Mouse (Mus musculus) cerebellum, postnatal 14 days (tissue): ENCODE results near the gene Bbs9.
A peak's percentile ranks its signal among the peaks of the same experiment; 100 is the strongest.
"Not testable (repeated sequence)": the region's sequence is repeated elsewhere in the genome, so short reads cannot be mapped to it uniquely, and the experiment has no call there.

Experiments
- DNase-seq, 2 experiments: peaks; one replicate each; pipeline ENCODE4 v3.0.0; 2021; ENCODE audit warnings: mixed read lengths in 2 of 2

The Bbs9 gene

DNA sequence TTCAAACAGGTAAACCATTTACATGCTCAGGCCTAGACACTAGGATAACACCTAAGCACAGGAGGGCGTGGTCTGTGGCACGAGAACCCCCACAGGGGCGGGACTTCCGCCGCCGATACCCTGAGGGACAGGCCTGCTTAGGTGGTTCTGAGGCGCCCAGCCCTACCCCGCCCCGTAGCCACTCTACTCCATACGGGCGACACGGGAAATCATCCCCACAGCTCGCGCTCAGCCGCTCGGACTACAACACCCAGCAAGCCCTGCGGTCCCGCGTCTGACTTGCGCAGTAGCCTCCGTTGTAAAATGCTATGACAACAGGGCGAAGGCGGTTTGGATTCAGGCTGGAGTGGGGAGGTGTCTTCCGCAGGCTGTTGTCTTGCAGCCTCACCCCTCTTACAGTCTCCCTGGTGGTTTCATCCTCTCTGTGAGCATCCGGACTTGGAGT lies at the start of gene Bbs9:
TSS of gene Bbs9 (plus strand) at position 292 of the 445 bp plus-strand sequence.
- DNase-seq, result peak; percentile 94 to 96

GRCm38 (mm10) chr9:22428028-22428665 lies 47.4 kb upstream of the Bbs9 start:
- DNase-seq, result no peak

DNA sequence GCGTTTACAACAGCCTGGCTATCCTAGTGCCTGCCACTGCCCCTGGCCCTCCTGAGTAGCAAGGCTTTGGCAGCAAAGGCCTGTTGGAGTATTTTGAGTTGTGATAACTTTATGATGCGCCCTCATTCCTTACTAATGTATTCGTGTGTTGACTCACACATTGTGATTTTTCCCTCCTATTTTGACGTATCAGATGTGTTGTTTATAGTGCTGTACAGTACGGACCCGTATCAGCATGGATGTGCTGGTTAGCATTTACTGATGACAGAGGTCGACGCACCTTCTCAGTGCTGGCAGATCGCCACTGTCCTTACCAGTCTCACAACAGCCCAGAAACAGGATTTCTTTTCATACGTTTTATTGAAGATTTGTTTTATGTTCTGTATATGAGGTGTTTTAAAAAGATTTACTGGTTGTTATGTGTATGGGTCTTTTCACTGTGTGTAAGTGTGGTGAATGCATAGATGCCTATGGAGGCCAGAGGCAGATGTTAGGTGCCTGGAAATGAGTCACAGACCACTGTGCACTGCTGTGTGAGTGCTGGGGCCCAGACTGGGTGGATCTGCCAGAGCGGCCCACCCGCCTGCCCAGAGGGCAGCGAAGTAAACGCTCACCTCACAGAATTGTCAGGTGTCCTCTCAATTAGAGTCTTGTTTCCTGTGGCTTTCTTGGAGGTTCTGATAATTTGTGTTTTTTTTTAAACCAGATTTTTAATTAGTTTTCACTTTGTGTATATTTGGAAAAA lies 46.7 kb upstream of the Bbs9 start:
- no peak for DNase-seq

DNA sequence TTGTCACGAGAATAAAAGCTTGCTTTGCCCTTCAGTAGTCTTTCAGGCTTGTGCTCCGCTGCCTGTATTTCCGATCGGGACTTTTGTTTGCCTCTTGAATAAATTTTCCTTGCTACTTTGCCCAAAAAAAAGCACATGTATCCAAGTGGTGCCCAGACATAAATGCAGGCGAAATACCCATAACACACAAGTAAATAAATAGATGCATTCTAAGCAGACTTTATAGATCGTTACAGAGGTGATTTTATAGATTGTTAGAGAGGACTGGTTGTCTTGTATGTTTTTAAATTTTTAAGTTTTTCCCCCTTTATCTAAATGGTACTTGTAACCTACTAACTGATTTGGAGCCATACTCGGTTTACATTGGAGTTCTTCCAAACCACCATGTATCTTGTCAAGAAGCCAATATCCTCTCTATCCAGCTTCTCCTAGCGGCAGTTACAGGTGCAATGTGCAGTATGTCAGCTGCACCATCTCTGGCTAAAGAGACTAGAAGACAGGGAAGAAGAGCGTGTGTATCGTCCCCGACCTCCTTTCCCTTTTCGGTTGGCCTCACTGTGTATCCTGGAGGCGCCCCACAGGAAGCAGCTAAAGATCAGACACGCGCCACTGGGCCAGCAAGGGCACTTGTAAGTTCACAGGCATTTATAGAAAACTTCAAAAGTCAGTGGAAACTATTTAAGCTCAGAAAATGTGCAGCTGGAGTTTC lies 45.8 kb upstream of the Bbs9 start:
- peak; percentile 22 to 66 for DNase-seq

GRCm38 (mm10) chr9:22430315-22430840 lies 45.1 kb upstream of the Bbs9 start:
- DNase-seq, result no peak

DNA sequence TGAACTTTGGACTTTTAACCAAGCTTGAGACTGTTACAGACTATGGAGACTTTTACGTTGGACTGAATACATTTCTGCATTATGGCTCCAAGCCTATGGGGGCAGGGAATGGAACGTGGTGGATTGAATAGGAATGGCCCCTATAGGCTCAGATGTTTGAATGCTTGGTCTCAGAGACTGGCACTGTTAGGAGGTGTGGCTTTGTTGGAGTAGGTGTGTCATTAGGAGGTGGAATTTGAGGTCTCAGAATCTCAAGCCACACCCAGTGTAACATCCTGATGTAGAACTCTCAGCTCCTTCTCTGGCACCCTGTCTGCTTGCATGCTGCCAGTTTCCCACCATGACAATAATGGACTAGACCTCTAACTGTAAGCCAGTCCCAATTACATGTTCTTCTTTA lies 42.3 kb upstream of the Bbs9 start:
- DNase-seq, result no peak

DNA sequence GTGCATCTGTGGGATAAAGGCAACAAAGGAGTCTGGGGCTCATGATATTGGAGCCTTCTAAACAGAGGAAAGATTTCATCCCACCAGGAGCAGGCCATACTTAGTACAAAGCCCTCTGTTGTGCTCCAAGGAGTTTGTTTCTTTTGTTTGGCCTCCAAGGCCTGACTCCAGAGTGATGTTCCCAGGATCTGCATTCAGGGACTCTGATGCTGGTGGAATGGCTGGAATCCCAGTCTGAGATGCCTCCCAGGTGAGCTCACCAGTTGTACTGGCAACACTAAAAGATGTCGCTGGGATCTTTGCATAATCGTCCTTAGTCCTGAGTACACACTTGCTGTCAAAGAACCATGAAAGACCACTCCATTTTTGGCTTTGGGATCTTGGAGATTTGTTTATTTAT lies 41.4 kb upstream of the Bbs9 start:
- DNase-seq, result no peak

DNA sequence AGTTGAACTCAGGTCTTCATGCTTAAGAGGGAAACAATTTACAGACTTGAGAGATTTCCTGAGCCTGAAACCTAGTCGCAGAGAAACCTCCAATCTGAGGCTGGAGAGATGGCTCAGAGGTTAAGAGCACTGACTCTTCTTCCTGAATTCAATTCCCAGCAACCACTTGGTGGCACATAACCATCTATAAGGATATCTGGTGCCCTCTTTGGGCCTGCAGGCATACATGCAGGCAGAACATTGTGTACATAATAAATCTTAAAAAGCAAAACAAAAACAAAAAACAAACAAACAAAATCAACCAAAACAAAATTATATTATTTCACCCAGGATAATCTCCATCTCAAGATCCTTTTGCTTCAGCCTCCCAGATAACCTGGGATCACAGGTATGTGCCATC lies 36.7 kb upstream of the Bbs9 start:
- no peak for DNase-seq

GRCm38 (mm10) chr9:22443157-22443556 lies 32.4 kb upstream of the Bbs9 start:
- no peak for DNase-seq

DNA sequence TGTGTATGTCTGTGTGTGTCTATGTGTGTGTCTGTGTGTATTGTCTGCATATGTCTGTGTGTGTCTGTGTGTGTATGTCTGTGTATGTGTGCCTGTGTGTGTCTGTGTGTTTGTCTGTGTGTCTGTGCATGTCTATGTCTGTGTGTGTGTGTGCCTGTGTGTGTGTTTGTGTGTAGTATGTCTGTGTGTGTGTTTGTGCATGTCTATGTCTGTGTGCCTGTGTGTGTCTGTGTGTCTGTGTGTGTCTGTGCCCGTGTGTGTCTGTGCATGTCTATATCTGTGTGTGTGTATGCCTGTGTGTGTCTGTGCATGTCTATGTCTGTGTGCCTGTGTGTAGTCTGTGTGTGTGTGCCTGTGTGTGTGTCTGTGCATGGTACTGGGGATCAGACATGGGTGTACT lies 30.4 kb upstream of the Bbs9 start:
- no peak for DNase-seq

GRCm38 (mm10) chr9:22447213-22447612 lies 28.3 kb upstream of the Bbs9 start:
- DNase-seq, result no peak

DNA sequence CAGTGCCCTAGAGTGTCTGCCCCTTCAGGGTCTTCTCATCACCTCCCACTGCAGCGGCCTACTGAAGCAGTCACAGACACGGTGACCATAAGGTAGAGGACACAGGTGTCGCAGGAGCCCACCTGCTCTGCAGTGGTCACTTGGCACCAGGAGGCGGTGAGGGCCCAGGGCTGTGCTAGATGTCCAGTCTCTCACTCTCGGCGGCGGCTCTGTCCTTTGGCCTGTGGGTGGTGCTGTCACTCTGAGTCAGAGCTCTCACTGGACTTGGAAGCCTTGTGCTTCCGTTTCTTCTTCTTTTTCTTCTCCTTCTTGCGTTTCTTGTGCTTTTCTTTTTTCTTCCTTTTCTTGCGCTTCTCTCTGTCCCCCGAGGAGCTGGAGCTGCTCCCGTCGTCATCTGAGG lies 27.1 kb upstream of the Bbs9 start:
- peak in 1 of 2 experiments; percentile 51 for DNase-seq

DNA sequence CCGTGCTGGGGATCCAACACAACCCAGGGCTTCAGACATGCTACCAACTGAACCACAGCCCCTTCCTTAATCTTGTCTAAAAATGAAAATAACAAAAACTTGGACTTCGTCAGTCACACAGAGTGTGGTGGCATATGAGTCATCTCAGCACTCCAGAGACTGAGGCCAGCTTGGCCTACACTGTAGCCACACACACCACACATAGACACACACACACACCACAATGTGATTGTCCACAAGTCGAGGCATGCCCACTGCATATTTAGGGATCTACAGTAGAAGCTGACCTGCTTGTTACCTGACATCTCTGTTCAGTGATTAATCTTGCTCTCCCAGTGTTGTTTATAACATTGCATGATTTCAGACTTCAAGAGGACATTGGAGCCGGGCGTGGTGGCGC lies 26.3 kb upstream of the Bbs9 start:
- no peak for DNase-seq

DNA sequence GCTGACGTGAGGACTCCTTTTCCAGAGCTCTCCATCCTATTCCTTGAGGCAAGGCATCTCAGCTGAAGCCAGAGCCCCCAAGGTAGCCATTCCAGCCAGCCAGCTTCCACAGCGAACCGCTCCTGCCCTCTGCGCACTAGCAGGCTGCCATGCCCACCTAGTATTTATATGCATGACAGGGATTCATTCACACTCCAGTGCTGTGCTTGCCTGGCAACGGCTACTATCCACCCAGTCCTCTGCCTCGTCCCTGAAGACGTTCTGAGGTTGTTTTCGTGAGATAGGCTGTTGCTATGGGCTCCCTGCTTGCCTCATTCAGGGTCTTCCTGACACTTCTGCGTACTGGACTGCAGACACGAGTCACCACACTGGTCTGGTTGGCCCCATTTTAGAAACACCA lies 22.8 kb upstream of the Bbs9 start:
- DNase-seq, result no peak

GRCm38 (mm10) chr9:22453501-22453924 lies 22.0 kb upstream of the Bbs9 start:
- DNase-seq, result no peak

DNA sequence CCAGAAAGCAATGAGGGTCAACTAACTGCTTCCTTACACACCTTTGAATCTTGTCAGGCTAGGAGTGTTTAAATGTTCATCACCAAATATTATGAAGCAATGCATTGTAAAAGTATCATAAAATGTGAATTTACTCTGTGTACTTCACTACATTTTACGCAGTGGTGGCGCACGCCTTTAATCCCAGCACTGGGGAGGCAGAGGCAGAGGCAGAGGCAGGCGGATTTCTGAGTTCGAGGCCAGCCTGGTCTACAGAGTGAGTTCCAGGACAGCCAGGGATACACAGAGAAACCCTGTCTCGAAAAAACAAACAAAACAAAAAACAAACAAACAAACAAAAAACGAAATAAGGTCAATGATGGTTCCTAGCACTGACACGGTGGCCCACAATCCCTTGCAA lies 21.5 kb upstream of the Bbs9 start, which contains the start of gene Gm17545:
TSS of gene Gm17545 (plus strand) at position 301 of the 400 bp plus-strand sequence.
- not testable (repeated sequence) for DNase-seq

DNA sequence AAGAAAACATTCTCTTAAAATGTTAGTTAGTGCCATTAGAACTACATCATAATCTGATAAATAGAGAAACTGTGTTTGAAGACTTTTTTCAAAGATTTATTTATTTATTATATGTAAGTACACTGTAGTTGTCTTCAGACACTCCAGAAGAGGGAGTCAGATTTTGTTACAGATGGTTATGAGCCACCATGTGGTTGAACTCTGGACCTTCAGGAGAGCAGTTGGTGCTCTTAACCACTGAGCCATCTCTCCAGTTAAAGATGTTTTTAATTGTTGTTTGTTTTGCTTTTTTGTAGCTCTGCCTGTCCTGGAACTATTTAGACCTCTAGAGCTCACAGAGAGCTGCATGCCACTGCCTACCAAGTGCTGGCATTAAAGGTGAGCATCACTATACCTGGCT lies 20.5 kb upstream of the Bbs9 start:
- no peak for DNase-seq

DNA sequence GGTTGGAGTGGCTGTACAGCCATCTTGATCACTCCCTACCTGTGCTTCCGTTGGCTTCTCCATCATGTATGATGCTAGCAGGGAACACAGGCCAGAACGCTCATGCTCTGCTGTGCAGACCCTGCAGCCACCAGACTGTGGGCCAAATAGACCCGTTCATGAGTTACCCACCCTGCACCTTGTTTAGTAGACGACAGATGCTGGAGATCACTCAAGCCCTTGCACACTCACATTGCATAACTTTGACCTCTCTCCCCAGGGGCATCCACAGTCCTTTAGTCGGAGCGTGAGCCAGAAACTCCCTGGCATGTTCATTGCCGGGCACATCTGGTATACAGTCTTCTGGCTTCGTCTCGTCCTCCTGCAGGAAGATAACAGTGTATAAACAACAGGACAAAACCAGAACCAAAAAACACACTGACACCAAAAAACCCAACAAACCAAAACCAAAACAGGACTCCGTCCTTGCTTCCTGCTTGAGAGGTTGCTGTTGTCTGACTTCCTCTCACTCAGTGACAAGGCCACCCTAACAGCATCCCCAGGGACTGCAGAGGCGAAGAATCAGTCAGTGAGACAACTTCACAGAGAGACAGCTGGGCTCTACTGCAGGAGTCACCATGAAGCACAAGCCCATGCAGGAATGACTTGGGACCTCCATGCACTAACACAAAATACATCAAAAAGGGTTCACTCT lies 18.2 kb upstream of the Bbs9 start:
- no peak for DNase-seq

GRCm38 (mm10) chr9:22461946-22462345 lies 13.6 kb upstream of the Bbs9 start:
- peak; percentile 95 to 98 for DNase-seq

DNA sequence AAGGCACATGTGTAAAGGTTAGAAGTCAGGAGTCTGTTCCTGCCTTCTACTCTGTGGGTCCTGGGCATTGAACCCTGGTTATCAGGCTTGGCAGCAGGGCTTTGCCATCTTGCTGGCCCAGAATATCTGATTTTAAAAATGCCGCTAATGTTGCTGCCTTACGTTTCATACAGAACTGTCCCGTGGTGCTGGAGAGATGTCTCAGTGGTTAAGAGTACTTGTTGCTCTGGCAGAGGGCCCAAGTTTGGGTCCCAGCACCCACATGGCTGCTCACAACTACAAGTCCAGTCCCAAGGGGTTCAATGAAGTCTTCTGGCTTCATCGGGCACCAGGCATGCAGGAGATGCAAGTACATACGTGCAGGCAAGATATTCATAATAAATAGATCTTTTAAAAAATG lies 9.3 kb upstream of the Bbs9 start:
- DNase-seq, result peak in 1 of 2 experiments; percentile 31

DNA sequence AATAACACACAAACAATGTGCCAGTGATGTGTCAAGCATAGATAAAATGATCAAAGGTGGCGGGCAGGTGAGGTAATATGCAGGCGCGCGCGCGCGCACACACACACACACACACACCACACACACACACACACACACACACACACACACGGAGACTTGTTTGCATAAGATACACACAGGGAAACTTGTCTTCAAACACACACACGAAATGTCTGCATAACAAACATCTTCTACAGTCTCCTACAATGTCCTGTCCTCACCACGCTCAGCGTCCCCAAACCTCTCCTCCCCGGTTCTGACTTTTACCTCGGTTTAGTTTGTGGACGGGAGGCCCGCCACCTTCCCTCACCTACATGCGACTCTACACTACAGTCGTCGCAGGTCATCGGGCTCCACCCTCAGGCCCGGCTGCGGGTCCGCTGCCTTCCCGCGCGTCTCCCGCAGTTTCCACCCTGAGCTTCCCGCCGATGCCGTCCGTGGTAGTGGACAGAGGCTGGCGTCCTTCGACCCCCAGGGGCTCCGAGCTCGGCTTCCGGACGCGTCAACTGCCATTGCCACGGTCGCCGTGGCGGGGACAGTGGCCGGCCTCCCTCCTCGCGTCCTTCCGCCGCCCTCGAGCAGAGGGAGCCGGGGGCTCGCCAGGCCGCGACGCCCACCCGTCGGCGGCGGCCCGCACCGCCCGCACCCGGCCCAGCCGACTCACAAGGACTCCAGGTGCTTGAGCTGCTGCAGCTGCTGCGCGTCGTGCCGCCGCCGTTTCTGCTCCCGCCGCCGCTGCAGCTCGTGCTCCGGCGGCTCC lies 7.9 kb upstream of the Bbs9 start:
- DNase-seq, result peak; percentile 67 to 72
